Mouse (Mus musculus) mouse embryonic stem cell (cell line): ENCODE measurements around the gene Tspan9.

Experiments
- in situ Hi-C, 2 experiments: fragments of 300-500 bp; cut with MboI; formaldehyde crosslinking; loops; 1 replicate in 1 of 2; 3 replicates in 1 of 2; pipeline ENCODE4 v1.14.3; 2019 to 2020; ENCODE audit warnings: low sequenced_read_pairs in 2 of 2, low pct_unique_long_range_greater_than_20kb in 1 of 2, mixed read lengths in 1 of 2; ENCODE audit not compliant: unreplicated experiment in 1 of 2

Gene Tspan9

GRCm38 (mm10) chr6:128058570-128058969, 84.8 kb downstream of the Tspan9 start:
- in situ Hi-C loops: no loop called here

GRCm38 (mm10) chr6:128058157-128058556, 85.2 kb downstream of the Tspan9 start:
- in situ Hi-C loops: no loop called here

GRCm38 (mm10) chr6:128053000-128053732, 90.2 kb downstream of the Tspan9 start:
- in situ Hi-C loops: no loop called here

- in situ Hi-C loops: no loop called here
Measured at GRCm38 (mm10) chr6:128047671-128048070, 95.7 kb downstream of the Tspan9 start.

GRCm38 (mm10) chr6:128047239-128047638, 96.2 kb downstream of the Tspan9 start:
- in situ Hi-C loops: no loop called here

GRCm38 (mm10) chr6:128046799-128047198, 96.6 kb downstream of the Tspan9 start:
- in situ Hi-C loops: no loop called here

GRCm38 (mm10) chr6:128044691-128045090, 98.7 kb downstream of the Tspan9 start:
- in situ Hi-C loops: no loop called here

GRCm38 (mm10) chr6:128043486-128043885, 99.9 kb downstream of the Tspan9 start:
- in situ Hi-C loops: no loop called here

GRCm38 (mm10) chr6:128041836-128042235, 101.6 kb downstream of the Tspan9 start:
- in situ Hi-C loops: no loop called here

GRCm38 (mm10) chr6:128039077-128039766, 104.2 kb downstream of the Tspan9 start:
- in situ Hi-C loops: no loop called here

GRCm38 (mm10) chr6:128038568-128038967, 104.8 kb downstream of the Tspan9 start:
- in situ Hi-C loops: no loop called here

GRCm38 (mm10) chr6:128036597-128036996, 106.8 kb downstream of the Tspan9 start:
- in situ Hi-C loops: no loop called here

GRCm38 (mm10) chr6:128035930-128036309, 107.5 kb downstream of the Tspan9 start:
- in situ Hi-C loops: no loop called here

- in situ Hi-C loops: no loop called here
Measured at GRCm38 (mm10) chr6:128035250-128035929, 108.0 kb downstream of the Tspan9 start.

GRCm38 (mm10) chr6:128034317-128035249, 108.8 kb downstream of the Tspan9 start:
- in situ Hi-C loops: no loop called here

GRCm38 (mm10) chr6:128033868-128034250, 109.5 kb downstream of the Tspan9 start:
- in situ Hi-C loops: no loop called here

- in situ Hi-C loops: no loop called here
Measured at GRCm38 (mm10) chr6:128033172-128033867, 110.1 kb downstream of the Tspan9 start.
